Mouse (Mus musculus) embryonic fibroblast, embryonic 13.5 days (primary cell): ENCODE measurements at regions not wholly inside any gene's neighbourhood (a gene's known extent, or its start where the extent isn't known, plus 50 kb on each side); places are given as distances from the start of the nearest gene placed in this dataset.

ENCODE experiments used
- CTCF ChIP-seq: IDR thresholded peaks from 2 replicates; pipeline ENCODE4 v1.5.1; 2011; ENCODE audit warnings: mild to moderate bottlenecking, control low read depth, low read length, moderate library complexity, borderline replicate concordance; ENCODE audit not compliant: insufficient read depth
- POLR2A ChIP-seq: IDR thresholded peaks from 2 replicates; pipeline ENCODE4 v1.6.1; 2011; ENCODE audit warnings: low read depth, mild to moderate bottlenecking, control low read depth, low read length, moderate library complexity

- TF ChIP-seq CTCF (no peak), POLR2A (no peak)
Measured at GRCm38 (mm10) chr10:37206986-37207385, 68.3 kb upstream of the Marcks start.
